Mouse (Mus musculus) hindbrain, embryonic 10.5 days (tissue): Measurements from ENCODE around the gene Malrd1. TPM values are rescaled to one million over a fixed set of nuclear protein-coding genes. Genes with fewer than 3 reads are reported as not detected.

ENCODE experiments used
- DNase-seq: peaks from one replicate; pipeline ENCODE4 v3.0.0-alpha.2; 2017; ENCODE audit warnings: low spot score
- H3K27ac ChIP-seq: fragments of 300-500 bp; sonication (generic); 2 replicates; pipeline ENCODE4 v1.5.1; 2016; ENCODE audit warnings: mild to moderate bottlenecking, moderate library complexity
- H3K27me3 ChIP-seq: fragments of 300-500 bp; sonication (generic); 2 replicates; pipeline ENCODE4 v1.6.1; 2016; ENCODE audit warnings: mild to moderate bottlenecking; ENCODE audit not compliant: poor library complexity, insufficient read depth, severe bottlenecking
- H3K36me3 ChIP-seq: fragments of 300-500 bp; sonication (generic); 2 replicates; pipeline ENCODE4 v1.6.1; 2016; ENCODE audit warnings: mild to moderate bottlenecking, moderate library complexity
- H3K4me1 ChIP-seq: fragments of 300-500 bp; sonication (generic); replicated peaks from 2 replicates; pipeline ENCODE4 v1.6.1; 2016; ENCODE audit warnings: mild to moderate bottlenecking
- H3K4me3 ChIP-seq: fragments of 300-500 bp; sonication (generic); 2 replicates; pipeline ENCODE4 v1.5.1; 2016; ENCODE audit warnings: mild to moderate bottlenecking, moderate library complexity
- H3K9me3 ChIP-seq: fragments of 300-500 bp; sonication (generic); 2 replicates; pipeline ENCODE4 v1.6.1; 2016; ENCODE audit warnings: mild to moderate bottlenecking, moderate library complexity
- WGBS: fragments of 180-500 bp; shearing (Covaris S2); methylation state at CpG from one replicate; pipeline ENCODE4 v1.1.7; 2016; 5-methylcytosine and 5-hydroxymethylcytosine counted together
- polyA plus RNA-seq: library from polyadenylated mRNA; unstranded; fragments of >200 nt; fragmentation: Nextera tagmentation; extraction: Ambion mirVana; gene quantifications from 2 replicates; pipeline ENCODE4 v1.2.1, GENCODE M21; 2016

Malrd1 gene
- polyA plus RNA-seq, 1 experiment from 2014 or later = not detected

DNA sequence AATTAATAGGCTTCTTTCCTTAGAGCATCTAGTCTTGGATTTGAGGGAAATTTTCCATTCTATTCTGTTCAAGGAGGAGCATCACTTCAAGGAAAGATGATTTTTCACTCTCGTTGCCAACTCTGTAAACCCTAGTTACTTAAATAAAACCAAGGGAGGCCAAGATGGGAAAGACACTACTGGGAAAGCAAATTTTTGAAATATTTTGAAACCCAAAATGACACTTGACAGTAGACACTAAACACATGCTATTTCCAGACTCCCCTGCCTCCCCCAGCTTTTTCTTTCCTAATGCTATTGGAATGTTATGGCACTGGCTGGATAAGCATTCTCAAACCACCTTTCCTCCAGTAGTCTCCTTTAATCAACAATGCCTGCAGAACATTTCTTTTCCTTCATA is 621.7 kb downstream of the Malrd1 start:
- Histone ChIP-seq H3K4me3 (no peak overlapping the region), H3K27ac (no peak overlapping the region), H3K27me3 (no peaks in the 10 kb centered on the region), H3K9me3 (no peaks in the 10 kb centered on the region), H3K36me3 (no peaks in the 10 kb centered on the region), H3K4me1 (no peaks in the 10 kb centered on the region)
- 82% methylated on average over 1 of the region's 1 CpGs for WGBS
- no peak for DNase-seq

DNA sequence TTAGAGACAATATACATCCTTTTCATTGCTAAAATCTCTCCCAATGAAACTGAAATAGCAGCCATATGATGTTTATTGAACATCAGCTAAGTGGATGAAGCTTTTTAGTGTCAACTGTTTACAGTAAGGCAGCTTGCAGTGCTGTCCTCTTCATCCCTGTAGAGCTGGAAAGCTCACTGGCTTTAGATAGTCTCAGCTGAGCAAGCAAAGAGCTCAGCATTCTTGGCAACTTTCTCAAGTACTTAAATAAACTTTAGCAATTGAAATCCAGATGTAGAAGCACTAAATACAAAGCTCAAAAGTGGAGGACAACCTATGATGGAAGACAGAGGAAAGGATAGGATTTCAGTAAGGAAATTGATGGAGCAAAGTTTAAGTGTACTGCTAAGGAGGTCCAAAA is 626.3 kb downstream of the Malrd1 start:
- Histone ChIP-seq H3K4me1 (no peaks in the 10 kb centered on the region), H3K36me3 (no peaks in the 10 kb centered on the region), H3K4me3 (no peak overlapping the region), H3K9me3 (no peaks in the 10 kb centered on the region), H3K27ac (no peak overlapping the region), H3K27me3 (no peaks in the 10 kb centered on the region)
- no peak for DNase-seq

DNA sequence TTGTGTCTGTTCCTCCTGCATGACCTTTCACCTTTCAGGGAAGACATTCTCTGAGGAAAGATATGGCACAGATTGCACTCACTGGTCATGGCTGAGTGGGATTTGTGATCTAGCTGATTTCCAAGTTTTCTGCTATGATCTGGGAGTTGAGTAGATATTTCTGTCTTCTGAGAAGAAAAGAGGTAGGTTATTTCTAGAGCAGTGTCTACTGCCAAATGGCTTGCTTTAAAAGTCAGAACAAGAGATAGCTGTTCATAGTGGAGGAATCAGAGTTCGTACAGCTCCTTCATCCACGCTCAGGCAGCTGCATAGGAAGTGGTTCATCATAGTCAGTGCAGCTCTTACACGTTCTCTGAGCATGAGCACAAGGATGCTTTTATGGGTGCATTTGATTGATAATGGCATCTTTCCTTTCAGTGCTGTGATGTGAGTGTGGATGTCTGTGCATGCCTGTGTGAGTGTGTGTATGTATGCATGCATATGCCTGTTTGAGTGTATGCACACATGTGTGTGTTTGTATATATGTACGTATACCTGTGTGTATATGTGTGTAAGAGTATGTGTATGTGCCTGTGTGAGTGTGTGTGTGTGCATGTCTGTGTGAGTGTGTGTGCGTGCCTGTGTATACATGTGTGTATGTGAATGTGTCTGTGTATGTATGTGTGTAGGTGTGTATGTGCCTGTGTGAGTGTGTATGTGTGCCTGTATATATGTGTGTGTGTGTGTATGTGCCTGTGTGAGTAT is 637.1 kb downstream of the Malrd1 start:
- WGBS = 91% methylated on average over 5 of the region's 5 CpGs
- H3K9me3 ChIP-seq = no peaks in the 10 kb centered on the region
- no peak overlapping the region for H3K4me3 ChIP-seq
- no peaks in the 10 kb centered on the region for H3K4me1 ChIP-seq
- no peaks in the 10 kb centered on the region for H3K36me3 ChIP-seq
- H3K27ac ChIP-seq = no peak overlapping the region
- no peaks in the 10 kb centered on the region for H3K27me3 ChIP-seq
- DNase-seq = no peak

DNA sequence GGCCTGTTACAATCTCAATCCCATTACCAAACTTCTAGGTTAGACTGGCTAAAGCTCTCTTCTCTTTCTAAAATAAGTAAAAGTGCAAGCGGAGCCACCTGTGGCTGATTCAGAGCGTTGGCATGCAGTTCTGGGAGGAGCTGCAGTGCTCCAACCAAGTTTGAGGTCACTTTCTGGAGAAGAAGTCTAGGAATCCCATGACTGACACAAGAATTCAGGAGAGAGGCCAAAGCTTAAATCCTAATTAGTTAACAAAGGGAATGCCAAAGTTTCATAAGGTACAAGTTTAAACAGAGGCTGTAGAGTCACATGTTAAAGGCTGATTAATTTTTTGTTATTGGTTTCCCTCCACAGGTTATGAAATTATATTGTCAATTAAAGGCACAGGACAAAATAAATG is 642.3 kb downstream of the Malrd1 start:
- Histone ChIP-seq H3K27ac (no peak overlapping the region), H3K4me3 (no peak overlapping the region), H3K27me3 (no peaks in the 10 kb centered on the region), H3K36me3 (no peaks in the 10 kb centered on the region), H3K9me3 (no peaks in the 10 kb centered on the region), H3K4me1 (0 out of 2 replicates have a peak, but pooled peaks cover 3% of the 10 kb centered on the region)
- DNase-seq = no peak
- WGBS = 73% methylated on average over 2 of the region's 2 CpGs

DNA sequence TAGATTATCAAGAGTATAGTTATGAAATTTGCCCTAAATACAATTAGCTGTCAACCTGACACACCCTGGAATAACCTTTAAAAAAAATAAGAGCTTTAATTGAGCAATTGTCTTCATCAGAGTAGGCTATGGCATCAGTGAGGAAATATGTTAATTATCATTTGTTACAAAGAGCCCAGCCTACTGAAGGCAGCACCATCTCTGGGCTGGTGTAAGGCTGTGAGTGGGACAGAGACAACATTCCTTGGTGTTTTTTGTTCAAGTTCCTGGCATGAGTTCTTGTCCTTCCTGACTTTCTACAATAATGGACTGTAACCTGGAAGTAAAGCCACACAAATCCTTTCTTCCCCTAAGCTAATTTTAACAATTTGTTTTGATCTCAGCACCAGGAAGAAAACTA is 645.8 kb downstream of the Malrd1 start:
- Histone ChIP-seq H3K27ac (no peak overlapping the region), H3K36me3 (no peaks in the 10 kb centered on the region), H3K27me3 (no peaks in the 10 kb centered on the region), H3K9me3 (no peaks in the 10 kb centered on the region), H3K4me3 (no peak overlapping the region), H3K4me1 (0 out of 2 replicates have a peak, but pooled peaks cover 3% of the 10 kb centered on the region)
- DNase-seq = no peak

DNA sequence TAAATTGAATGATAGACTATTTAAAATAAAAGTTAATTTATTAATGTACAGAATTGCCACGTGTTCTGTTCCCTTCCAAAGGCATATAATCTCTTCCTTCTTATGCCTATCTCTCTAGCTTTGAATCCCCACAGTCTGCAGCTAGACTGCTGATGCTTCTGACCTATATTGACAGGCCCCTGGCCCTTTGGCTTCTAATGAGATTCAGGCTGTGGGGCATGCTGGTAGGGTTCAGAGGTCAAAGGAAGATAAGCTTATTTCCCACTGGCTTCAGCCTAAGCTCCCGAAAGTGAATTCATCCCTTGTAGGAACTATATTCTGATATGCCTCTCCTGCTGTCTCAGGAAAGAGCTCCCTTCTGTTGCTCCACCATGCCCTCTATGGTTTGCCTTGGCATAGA is 647.1 kb downstream of the Malrd1 start:
- WGBS = 25% methylated on average over 2 of the region's 2 CpGs
- H3K36me3 ChIP-seq = no peaks in the 10 kb centered on the region
- no peak overlapping the region for H3K4me3 ChIP-seq
- H3K27ac ChIP-seq = no peak overlapping the region
- H3K4me1 ChIP-seq = 0 out of 2 replicates have a peak, but pooled peaks cover 3% of the 10 kb centered on the region
- no peaks in the 10 kb centered on the region for H3K9me3 ChIP-seq
- DNase-seq = peak; percentile 4
- no peaks in the 10 kb centered on the region for H3K27me3 ChIP-seq

DNA sequence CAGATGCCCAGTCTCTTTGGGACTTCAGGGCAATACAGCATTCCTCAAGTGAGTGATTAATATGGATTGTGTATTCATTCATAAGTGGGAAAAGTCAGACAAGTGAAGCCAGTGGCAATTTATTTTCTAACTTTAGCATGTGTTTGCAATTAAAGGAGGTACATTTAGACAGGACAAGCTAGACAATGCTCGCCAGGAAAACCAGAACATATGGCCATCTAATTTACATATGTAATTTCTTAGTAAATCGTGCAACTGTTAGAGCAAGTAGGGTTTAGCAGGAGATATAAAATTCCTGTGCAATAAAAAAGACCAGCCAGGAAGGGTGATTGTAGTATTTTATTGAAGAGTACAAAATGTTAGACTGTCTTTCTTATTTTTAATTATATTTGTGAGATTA is 655.9 kb downstream of the Malrd1 start:
- Histone ChIP-seq H3K4me1 (no peaks in the 10 kb centered on the region), H3K27ac (no peak overlapping the region), H3K36me3 (no peaks in the 10 kb centered on the region), H3K27me3 (no peaks in the 10 kb centered on the region), H3K9me3 (no peaks in the 10 kb centered on the region), H3K4me3 (no peak overlapping the region)
- DNase-seq = no peak
- 77% methylated on average over 2 of the region's 2 CpGs for WGBS

DNA sequence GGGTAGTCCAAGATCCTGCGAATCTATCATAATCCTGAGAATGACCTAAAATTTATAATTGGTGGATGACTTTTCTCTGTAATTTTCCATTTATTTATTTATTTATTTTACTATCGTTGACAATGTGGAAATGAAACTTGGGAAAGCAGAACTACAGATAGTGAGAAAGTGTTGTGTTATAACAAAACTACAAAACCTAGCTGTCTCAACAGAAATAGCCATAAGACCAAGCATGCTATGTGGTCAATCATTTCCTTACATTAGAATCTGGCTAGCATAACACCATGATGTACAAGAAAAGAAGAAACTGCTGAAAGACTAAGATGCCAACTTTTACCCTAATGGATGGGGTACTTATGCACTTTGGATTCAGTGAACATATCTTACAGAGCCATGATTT is 656.9 kb downstream of the Malrd1 start:
- WGBS = 96% methylated on average over 2 of the region's 2 CpGs
- Histone ChIP-seq H3K9me3 (no peaks in the 10 kb centered on the region), H3K27ac (no peak overlapping the region), H3K27me3 (no peaks in the 10 kb centered on the region), H3K36me3 (no peaks in the 10 kb centered on the region), H3K4me3 (no peak overlapping the region), H3K4me1 (no peaks in the 10 kb centered on the region)
- no peak for DNase-seq

DNA sequence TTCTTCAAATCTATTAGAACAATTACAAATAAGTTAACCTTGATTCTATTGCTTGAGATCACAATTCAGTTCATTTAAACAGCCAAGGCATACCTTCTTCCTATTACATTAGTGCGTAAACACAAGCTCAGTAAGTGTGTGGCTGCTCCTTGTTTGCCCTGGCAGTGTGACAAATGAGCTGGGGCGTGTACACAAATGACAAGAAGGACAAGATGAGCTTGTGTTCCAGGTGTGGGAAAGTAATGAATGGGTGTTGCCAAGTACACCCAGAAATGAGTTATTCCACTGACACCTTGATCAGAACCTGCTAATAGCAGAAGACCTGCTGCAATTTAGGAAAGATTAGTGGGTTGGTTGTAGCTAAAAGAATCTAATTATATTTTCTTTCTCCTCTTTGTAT is 683.7 kb downstream of the Malrd1 start:
- H3K9me3 ChIP-seq = no peaks in the 10 kb centered on the region
- H3K27me3 ChIP-seq = no peaks in the 10 kb centered on the region
- 76% methylated on average over 2 of the region's 2 CpGs for WGBS
- no peaks in the 10 kb centered on the region for H3K4me1 ChIP-seq
- H3K36me3 ChIP-seq = no peaks in the 10 kb centered on the region
- H3K27ac ChIP-seq = no peak overlapping the region
- no peak overlapping the region for H3K4me3 ChIP-seq
- DNase-seq = no peak

DNA sequence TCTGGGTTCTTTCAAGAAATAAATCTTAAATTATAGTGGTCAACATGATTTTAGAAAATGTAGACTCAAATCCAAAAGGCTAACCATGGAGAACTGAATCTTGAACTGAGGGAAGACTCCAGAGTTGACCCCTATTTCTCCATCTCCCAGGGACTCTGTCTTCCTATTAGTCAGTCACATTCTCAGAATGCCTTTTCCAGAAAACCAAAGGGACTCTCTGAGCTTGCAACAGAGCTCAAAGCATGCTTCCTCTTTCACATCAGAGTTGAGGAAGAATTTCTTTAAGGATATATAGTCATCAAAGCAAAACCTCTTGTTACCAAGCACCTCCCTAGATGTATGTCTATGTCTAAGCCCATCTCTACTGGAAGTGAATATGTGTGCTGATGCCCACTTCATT is 686.5 kb downstream of the Malrd1 start:
- no peak overlapping the region for H3K4me3 ChIP-seq
- H3K9me3 ChIP-seq = no peaks in the 10 kb centered on the region
- DNase-seq = no peak
- no peaks in the 10 kb centered on the region for H3K27me3 ChIP-seq
- H3K4me1 ChIP-seq = no peaks in the 10 kb centered on the region
- H3K36me3 ChIP-seq = no peaks in the 10 kb centered on the region
- no peak overlapping the region for H3K27ac ChIP-seq

DNA sequence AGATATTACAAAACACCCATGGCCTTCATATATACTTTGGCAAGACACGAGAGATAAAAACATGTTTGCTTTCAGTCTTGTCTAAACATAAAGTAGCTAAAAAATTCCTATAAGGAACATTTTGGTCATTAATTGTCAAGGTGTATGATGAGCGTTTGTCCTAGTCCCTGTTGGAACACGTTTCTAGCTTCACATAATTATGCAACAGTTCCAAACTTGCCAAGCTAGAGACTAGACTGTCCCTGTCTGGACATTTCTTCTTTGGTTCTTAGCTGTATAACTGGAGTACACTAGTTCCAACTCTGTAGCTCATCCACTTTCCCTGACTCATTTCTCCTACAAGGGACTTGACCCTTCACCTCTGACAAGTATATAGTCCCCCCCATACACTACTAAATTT is 687.8 kb downstream of the Malrd1 start:
- no peaks in the 10 kb centered on the region for H3K9me3 ChIP-seq
- no peak for DNase-seq
- no peak overlapping the region for H3K27ac ChIP-seq
- 83% methylated on average over 3 of the region's 3 CpGs for WGBS
- no peaks in the 10 kb centered on the region for H3K27me3 ChIP-seq
- H3K4me3 ChIP-seq = no peak overlapping the region
- H3K36me3 ChIP-seq = no peaks in the 10 kb centered on the region
- H3K4me1 ChIP-seq = no peaks in the 10 kb centered on the region

DNA sequence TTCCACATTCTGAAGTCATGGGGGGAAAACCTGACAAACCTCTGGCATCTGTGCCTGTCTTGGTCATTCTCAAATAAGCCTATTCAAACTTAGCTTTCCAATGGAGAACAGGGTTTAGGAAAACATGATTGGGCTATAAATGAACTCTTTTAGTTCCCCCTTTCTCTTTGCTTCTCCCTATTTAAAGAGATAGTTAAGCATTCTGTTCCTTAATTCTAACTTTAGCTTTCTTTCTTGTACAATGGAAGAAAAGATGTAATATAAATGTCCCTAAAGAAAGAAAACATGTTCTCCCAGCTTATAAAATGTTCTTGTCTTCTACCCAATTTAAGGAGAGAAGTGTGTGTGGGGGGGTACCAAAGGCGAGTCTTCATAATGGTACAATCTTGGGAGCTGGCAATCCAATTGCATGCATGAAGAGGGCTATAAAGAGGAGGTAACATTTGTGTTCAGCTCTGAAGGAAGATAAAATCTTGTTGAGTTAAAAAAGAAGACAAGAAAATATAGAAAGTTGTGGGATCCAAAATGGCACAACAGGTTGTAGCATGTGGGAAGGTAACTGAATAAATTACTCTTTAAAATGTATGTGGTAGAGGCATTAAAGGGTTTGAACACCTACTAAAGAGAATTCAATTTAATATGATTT is 702.0 kb downstream of the Malrd1 start:
- H3K9me3 ChIP-seq = no peaks in the 10 kb centered on the region
- H3K27ac ChIP-seq = no peak overlapping the region
- H3K4me3 ChIP-seq = no peak overlapping the region
- DNase-seq = no peak
- no peaks in the 10 kb centered on the region for H3K4me1 ChIP-seq
- WGBS = 81% methylated on average over 1 of the region's 1 CpGs
- no peaks in the 10 kb centered on the region for H3K27me3 ChIP-seq
- no peaks in the 10 kb centered on the region for H3K36me3 ChIP-seq

DNA sequence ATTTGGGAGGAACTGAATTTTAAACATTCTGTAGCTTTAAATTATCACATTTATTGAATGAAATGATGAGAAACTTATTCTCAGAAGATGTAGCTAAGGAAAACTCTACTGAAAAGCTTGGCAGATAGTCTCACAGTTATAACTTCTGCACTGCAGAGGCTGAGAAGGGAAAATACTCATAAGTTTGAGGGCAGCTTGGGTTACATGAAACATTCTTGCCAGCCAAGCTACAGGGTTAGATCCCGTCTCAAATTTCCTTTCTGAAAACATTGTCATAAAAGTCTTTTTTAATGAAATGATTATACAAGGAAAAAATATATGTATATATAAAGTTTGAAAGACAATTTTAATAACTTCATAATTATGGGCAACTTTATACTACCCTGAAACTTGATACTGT is 714.6 kb downstream of the Malrd1 start:
- Histone ChIP-seq H3K27me3 (no peaks in the 10 kb centered on the region), H3K4me3 (no peak overlapping the region), H3K4me1 (no peaks in the 10 kb centered on the region), H3K27ac (no peak overlapping the region), H3K9me3 (no peaks in the 10 kb centered on the region), H3K36me3 (no peaks in the 10 kb centered on the region)
- 89% methylated on average over 1 of the region's 1 CpGs for WGBS
- no peak for DNase-seq

DNA sequence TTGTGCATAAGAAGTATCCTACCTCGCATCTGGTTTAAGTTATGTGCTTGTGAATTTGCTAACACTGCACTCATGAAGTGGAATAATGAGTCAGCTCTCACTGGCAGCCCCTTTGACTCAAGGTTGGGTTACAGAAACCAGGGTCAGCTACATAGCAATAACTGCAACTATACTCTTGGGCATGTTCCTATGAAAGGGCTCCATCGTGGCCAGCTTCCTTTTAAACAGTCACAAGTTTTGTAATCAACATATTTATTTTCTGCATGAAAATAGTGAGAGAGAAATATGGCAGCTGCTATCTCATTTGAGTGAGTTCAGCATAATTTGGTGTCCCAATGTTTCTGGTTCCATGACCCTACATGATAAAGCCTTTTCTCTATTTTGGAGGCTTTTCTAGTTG is 716.8 kb downstream of the Malrd1 start:
- Histone ChIP-seq H3K27ac (no peak overlapping the region), H3K4me1 (no peaks in the 10 kb centered on the region), H3K4me3 (no peak overlapping the region), H3K27me3 (no peaks in the 10 kb centered on the region), H3K36me3 (no peaks in the 10 kb centered on the region), H3K9me3 (no peaks in the 10 kb centered on the region)
- whole genome bisulfite sequencing = 84% methylated on average over 2 of the region's 2 CpGs
- DNase-seq = no peak
